Mouse (Mus musculus) cerebellum, adult 2 months (tissue): Measurements from ENCODE around the gene Itprip. TPM values are rescaled to one million over a fixed set of nuclear protein-coding genes. Genes with fewer than 3 reads are reported as not detected.

Experiments
- DNase-seq, 2 experiments: peaks; one replicate each; pipeline ENCODE4 v3.0.0; 2021
- H3K27ac ChIP-seq: fragments of 200-500 bp; 2 replicates; pipeline ENCODE4 v1.5.1; 2012; ENCODE audit warnings: low read length, control low read depth, inconsistent platforms; ENCODE audit not compliant: insufficient read depth
- H3K27me3 ChIP-seq: fragments of 200-500 bp; 2 replicates; pipeline ENCODE4 v1.6.1; 2012; ENCODE audit warnings: inconsistent platforms, mild to moderate bottlenecking, low read length, moderate library complexity; ENCODE audit not compliant: control insufficient read depth, insufficient read depth
- H3K4me1 ChIP-seq: fragments of 200-500 bp; 2 replicates; pipeline ENCODE4 v1.6.1; 2011; ENCODE audit warnings: low read length; ENCODE audit not compliant: control insufficient read depth, insufficient read depth
- H3K4me3 ChIP-seq: fragments of 200-500 bp; replicated peaks from 2 replicates; pipeline ENCODE3; 2011; ENCODE audit warnings: mild to moderate bottlenecking, low read depth, low read length, control low read depth; ENCODE audit not compliant: insufficient read depth
- CTCF ChIP-seq: fragments of 200-500 bp; IDR thresholded peaks from 2 replicates; pipeline ENCODE4 v1.5.1; 2011; ENCODE audit warnings: low read depth, mild to moderate bottlenecking, control low read depth, low read length, moderate library complexity, borderline replicate concordance; ENCODE audit not compliant: insufficient read depth
- POLR2A ChIP-seq: fragments of 200-500 bp; IDR thresholded peaks from 2 replicates; pipeline ENCODE4 v1.6.1; 2011; ENCODE audit warnings: low read length, control low read depth, borderline replicate concordance; ENCODE audit not compliant: insufficient read depth
- WGBS: fragments of 180-500 bp; shearing (Covaris S2); methylation state at CpG from one replicate; pipeline ENCODE4 v1.1.7; 2018; 5-methylcytosine and 5-hydroxymethylcytosine counted together
- polyA plus RNA-seq: library from polyadenylated mRNA; depleted of rRNA; stranded (reverse); fragments of >200 nt; gene quantifications from 2 replicates; pipeline ENCODE4 v1.2.3, GENCODE M21; 2012

The Itprip gene
- polyA plus RNA-seq, 1 experiment = 0.52 TPM

DNA sequence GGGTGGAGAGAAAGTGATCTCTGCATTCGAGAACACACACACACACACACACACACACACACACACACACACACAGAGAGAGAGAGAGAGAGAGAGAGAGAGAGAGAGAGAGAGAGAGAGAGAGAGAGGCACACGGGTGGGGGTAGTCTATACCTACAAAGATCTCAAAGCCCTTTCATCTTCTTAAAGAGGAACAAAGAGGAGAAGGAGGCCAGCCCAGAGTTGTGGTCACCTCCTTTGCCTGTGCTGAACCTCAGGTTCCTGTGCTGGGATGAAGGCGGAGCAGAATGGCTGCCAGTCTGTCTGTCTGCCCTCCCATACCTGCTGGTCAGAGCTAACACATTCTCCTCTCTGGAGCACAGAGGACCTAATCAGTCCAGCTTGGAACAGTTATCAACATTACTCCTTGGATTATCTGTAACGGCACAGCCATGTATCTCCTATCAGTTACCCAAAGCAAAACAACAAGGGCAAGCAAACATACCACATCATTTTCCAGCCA lies 8.9 kb downstream of the Itprip start:
- Histone ChIP-seq H3K4me1 (no peaks in the 10 kb centered on the region), H3K27ac (no peak overlapping the region), H3K4me3 (no peak overlapping the region), H3K27me3 (no peaks in the 10 kb centered on the region)
- DNase-seq = no peak
- WGBS = 69% methylated on average over 3 of the region's 4 CpGs
- TF ChIP-seq POLR2A = no peak
- no peak for TF ChIP-seq CTCF

DNA sequence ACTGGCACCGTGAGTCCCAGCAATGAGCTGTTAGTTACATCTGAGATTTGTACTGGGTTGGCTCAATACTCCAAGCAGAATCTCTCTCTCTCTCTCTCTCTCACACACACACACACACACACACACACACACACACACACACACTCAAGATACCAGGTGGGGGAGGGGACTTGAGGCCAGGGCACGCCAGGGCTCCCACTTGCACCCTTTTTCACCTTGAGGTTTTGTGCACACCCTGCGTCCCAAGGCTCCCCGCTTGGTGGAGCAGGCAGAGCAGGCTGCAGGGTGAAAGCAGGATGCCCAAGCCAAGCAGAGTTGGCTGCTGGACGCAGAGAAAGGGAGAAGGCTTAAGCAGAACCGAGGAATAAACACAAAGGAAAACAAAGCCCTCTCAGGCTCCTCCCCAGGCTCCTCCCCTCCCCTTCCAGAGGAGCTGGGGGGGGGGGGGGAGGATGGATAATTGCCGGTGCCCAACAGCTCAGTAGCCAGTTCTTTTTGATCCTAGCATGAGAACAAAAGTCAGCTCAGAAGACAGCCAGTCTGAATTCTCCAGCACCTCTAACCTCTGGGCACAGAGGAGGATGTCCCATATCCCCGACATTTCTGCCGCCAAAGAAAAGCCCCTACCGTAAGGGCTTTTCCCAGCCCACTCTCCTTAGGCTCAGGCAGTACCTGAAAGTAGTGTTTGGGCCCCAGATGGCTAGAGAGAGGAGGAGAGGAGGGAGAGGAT lies 9.5 kb downstream of the Itprip start:
- H3K27me3 ChIP-seq = no peaks in the 10 kb centered on the region
- H3K4me3 ChIP-seq = no peak overlapping the region
- no peak overlapping the region for H3K27ac ChIP-seq
- WGBS = 5% methylated on average over 10 of the region's 10 CpGs
- DNase-seq = no peak
- H3K4me1 ChIP-seq = no peaks in the 10 kb centered on the region
- TF ChIP-seq POLR2A (no peak), CTCF (no peak)

DNA sequence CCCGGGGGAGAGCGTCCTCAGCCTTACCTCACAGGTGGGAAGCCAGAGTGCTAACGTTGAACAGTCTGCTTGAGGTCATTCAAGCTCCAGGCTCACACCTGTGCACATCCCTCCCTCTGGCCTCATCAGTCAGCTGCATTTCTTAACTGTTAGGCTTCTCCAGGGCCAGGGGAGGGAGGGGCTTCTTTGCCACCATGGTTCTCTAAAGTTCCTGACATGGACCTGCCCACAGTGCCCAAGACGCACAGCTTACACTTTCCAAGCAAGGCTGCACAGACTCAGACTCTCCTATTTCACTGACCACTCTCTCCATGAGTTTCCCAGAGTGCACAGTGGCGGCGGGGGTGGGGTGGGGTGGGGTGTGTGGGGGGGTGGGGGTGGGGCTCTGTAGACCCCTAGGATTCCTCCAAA lies 10.1 kb downstream of the Itprip start:
- H3K27me3 ChIP-seq = no peaks in the 10 kb centered on the region
- TF ChIP-seq CTCF (no peak), POLR2A (no peak)
- no peak overlapping the region for H3K27ac ChIP-seq
- 38% methylated on average over 6 of the region's 6 CpGs for WGBS
- DNase-seq = no peak
- H3K4me1 ChIP-seq = no peaks in the 10 kb centered on the region; the same call in 1 of the 2 replicates
- no peak overlapping the region for H3K4me3 ChIP-seq

DNA sequence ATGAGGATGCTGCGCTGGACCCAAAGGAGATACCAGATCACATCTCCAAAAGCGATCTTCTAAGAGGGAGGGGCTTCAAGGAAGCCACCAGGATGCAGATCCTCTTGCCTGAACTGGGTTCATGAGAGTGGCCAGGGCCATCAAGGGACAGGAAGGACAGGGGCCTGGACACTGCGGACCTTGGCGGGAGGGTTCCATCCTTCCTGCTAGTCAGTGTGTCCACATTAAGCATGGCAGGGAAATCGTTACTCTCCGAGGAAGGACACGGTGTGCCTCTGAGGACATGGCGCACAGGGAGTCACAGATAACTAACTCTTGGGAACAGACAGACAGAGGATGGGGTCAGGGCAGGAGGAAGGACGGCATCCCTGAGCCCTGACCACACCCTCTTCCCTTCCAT lies 11.5 kb downstream of the Itprip start:
- TF ChIP-seq POLR2A = no peak
- no peak for TF ChIP-seq CTCF
- Histone ChIP-seq H3K4me1 (no peaks in the 10 kb centered on the region; the same call in 1 of the 2 replicates), H3K4me3 (no peak overlapping the region), H3K27ac (no peak overlapping the region), H3K27me3 (no peaks in the 10 kb centered on the region)
- WGBS = 91% methylated on average over 9 of the region's 9 CpGs
- DNase-seq = no peak

DNA sequence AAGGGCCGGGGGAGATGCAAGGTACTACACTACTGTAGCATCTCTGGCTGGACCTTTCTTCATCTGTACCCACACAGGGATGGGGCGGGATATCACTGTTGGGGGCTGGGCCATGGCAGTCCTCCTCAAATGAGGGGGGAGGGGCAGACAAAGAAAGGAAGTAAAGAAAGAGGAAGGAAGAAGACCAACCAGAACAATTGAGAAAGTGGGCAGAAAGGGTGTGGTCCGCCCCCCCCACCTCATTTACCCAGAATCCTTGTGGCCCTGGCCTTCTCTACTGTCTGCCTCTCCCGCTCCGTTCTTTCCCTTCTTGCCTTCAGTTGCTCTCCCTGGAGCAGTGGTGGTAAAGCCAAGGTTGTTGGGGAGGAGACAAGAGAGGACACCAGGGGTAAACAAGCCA lies 13.5 kb downstream of the Itprip start:
- 79% methylated on average over 5 of the region's 5 CpGs for WGBS
- Histone ChIP-seq H3K4me1 (no peaks in the 10 kb centered on the region; the same call in 1 of the 2 replicates), H3K27me3 (no peaks in the 10 kb centered on the region), H3K27ac (no peak overlapping the region), H3K4me3 (no peak overlapping the region)
- no peak for DNase-seq
- TF ChIP-seq CTCF (no peak), POLR2A (no peak)

DNA sequence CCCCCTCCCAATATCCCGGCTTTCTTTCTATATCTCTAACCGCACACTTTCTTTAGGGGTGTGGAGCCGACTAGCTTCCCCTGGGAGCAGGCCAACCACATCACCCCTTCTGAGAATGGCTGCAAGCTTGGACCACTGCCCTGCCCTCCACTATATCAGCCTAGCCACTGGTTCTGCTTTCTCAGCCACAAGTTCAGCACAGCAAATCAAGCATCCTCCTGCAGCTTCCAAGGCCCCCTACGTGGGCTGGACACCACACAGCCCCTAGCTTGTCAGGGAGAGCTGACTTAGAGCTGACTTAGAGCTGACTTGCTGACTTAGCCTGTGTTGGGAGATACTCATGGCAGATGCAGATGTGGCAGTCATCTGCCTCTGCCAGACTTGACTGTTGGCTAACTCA lies 14.0 kb downstream of the Itprip start:
- no peak overlapping the region for H3K27ac ChIP-seq
- H3K4me1 ChIP-seq = no peaks in the 10 kb centered on the region; the same call in 1 of the 2 replicates
- DNase-seq = no peak
- no peak for TF ChIP-seq CTCF
- no peak for TF ChIP-seq POLR2A
- H3K27me3 ChIP-seq = no peaks in the 10 kb centered on the region
- H3K4me3 ChIP-seq = no peak overlapping the region
- WGBS = 38% methylated on average over 4 of the region's 4 CpGs

DNA sequence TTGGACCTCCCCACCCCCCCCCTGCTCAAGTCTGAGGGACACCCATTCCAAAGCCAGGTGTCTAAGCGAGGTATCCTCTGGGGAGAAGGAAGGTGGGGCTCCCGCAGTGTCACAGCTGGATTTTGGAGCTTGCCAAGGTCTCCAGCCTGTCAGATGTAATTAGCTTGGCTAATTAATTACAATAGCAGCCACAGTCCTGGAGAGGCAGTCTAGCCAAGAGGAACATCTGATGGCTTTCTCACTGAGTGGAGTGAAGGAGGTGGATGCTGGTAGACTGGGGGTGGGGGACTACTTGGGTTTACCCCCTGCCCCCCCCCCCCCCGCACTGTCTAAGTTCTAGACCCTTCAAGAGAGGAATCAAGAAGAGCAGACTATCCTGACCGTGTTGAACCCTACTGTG lies 15.4 kb downstream of the Itprip start:
- Histone ChIP-seq H3K27ac (no peak overlapping the region), H3K4me1 (no peaks in the 10 kb centered on the region; the same call in 1 of the 2 replicates), H3K27me3 (no peaks in the 10 kb centered on the region), H3K4me3 (no peak overlapping the region)
- WGBS = 29% methylated on average over 4 of the region's 4 CpGs
- DNase-seq = no peak
- no peak for TF ChIP-seq CTCF
- TF ChIP-seq POLR2A = no peak
